Mouse (Mus musculus) large intestine, adult 2 months (tissue): ENCODE measurements around the gene Apba2. TPM values are rescaled to one million over a fixed set of nuclear protein-coding genes. Genes with fewer than 3 reads are reported as not detected.
A peak's percentile ranks its signal among the peaks of the same experiment; 100 is the strongest.

Experiments
- DNase-seq: peaks from one replicate; pipeline ENCODE4 v3.0.0-alpha.2; 2012; ENCODE audit warnings: low read depth, low spot score
- WGBS: fragments of 180-500 bp; shearing (Covaris S2); methylation state at CpG from one replicate; pipeline ENCODE4 v1.1.7; 2018; 5-methylcytosine and 5-hydroxymethylcytosine counted together
- polyA plus RNA-seq: library from polyadenylated mRNA; depleted of rRNA; stranded (reverse); fragments of >200 nt; gene quantifications from 2 replicates; pipeline ENCODE4 v1.2.3, GENCODE M21; 2012

Apba2 gene
- polyA plus RNA-seq, 1 experiment = 1.7 TPM

GRCm38 (mm10) chr7:64697791-64698337 is 196.4 kb downstream of the Apba2 start:
- WGBS = 87% methylated on average over 6 of the region's 6 CpGs
- DNase-seq = no peak

GRCm38 (mm10) chr7:64704060-64704595 is 202.6 kb downstream of the Apba2 start:
- whole genome bisulfite sequencing = 64% methylated on average over 5 of the region's 5 CpGs
- no peak for DNase-seq

GRCm38 (mm10) chr7:64708176-64708575 is 206.7 kb downstream of the Apba2 start:
- WGBS = 76% methylated on average over 4 of the region's 4 CpGs
- no peak for DNase-seq

- 75% methylated on average over 13 of the region's 13 CpGs for WGBS
- DNase-seq = no peak
Measured at GRCm38 (mm10) chr7:64709520-64710262, 208.2 kb downstream of the Apba2 start.

- no peak for DNase-seq
Measured at GRCm38 (mm10) chr7:64716286-64716685, 214.8 kb downstream of the Apba2 start.

GRCm38 (mm10) chr7:64723313-64723712 is 221.8 kb downstream of the Apba2 start:
- DNase-seq = no peak
- 74% methylated on average over 3 of the region's 3 CpGs for WGBS

More at GRCm38 (mm10) chr7:64716286-64716685, 214.8 kb downstream of the Apba2 start:
- 73% methylated on average over 2 of the region's 2 CpGs for WGBS

GRCm38 (mm10) chr7:64724409-64724808 is 222.9 kb downstream of the Apba2 start:
- DNase-seq = no peak
- 78% methylated on average over 1 of the region's 1 CpGs for WGBS

GRCm38 (mm10) chr7:64725967-64726695 is 224.6 kb downstream of the Apba2 start:
- 67% methylated on average over 6 of the region's 6 CpGs for WGBS
- no peak for DNase-seq

GRCm38 (mm10) chr7:64728181-64728591 is 226.7 kb downstream of the Apba2 start:
- WGBS = 74% methylated on average over 5 of the region's 5 CpGs

GRCm38 (mm10) chr7:64728816-64729215 is 227.3 kb downstream of the Apba2 start:
- DNase-seq = no peak
- WGBS = 26% methylated on average over 3 of the region's 3 CpGs

More at GRCm38 (mm10) chr7:64728181-64728591, 226.7 kb downstream of the Apba2 start:
- DNase-seq = no peak

- peak; percentile 3 for DNase-seq
- 22% methylated on average over 7 of the region's 7 CpGs for WGBS
Measured at GRCm38 (mm10) chr7:64729785-64730184, 228.3 kb downstream of the Apba2 start.

- 72% methylated on average over 11 of the region's 11 CpGs for WGBS
- no peak for DNase-seq
Measured at GRCm38 (mm10) chr7:64739131-64739530, 237.6 kb downstream of the Apba2 start.

- WGBS = 27% methylated on average over 8 of the region's 8 CpGs
- peak; percentile 10 for DNase-seq
Measured at GRCm38 (mm10) chr7:64741333-64742307, 240.1 kb downstream of the Apba2 start.

GRCm38 (mm10) chr7:64743610-64744009 is 242.1 kb downstream of the Apba2 start:
- no peak for DNase-seq
- WGBS = 88% methylated on average over 7 of the region's 7 CpGs

- DNase-seq = peak; percentile 11
- 27% methylated on average over 5 of the region's 5 CpGs for WGBS
Measured at GRCm38 (mm10) chr7:64751465-64751864, 250.0 kb downstream of the Apba2 start.

GRCm38 (mm10) chr7:64752133-64752532 is 250.6 kb downstream of the Apba2 start:
- no peak for DNase-seq
- 81% methylated on average over 7 of the region's 7 CpGs for WGBS

GRCm38 (mm10) chr7:64753678-64754077 is 252.2 kb downstream of the Apba2 start:
- no peak for DNase-seq
- 27% methylated on average over 6 of the region's 6 CpGs for WGBS

GRCm38 (mm10) chr7:64754161-64754560 is 252.7 kb downstream of the Apba2 start:
- 46% methylated on average over 7 of the region's 7 CpGs for WGBS
- DNase-seq = no peak

- no peak for DNase-seq
- WGBS = 85% methylated on average over 7 of the region's 7 CpGs
Measured at GRCm38 (mm10) chr7:64755141-64755540, 253.6 kb downstream of the Apba2 start.
